Mouse (Mus musculus): ENCODE data around the gene Pitpnb.

DNA sequence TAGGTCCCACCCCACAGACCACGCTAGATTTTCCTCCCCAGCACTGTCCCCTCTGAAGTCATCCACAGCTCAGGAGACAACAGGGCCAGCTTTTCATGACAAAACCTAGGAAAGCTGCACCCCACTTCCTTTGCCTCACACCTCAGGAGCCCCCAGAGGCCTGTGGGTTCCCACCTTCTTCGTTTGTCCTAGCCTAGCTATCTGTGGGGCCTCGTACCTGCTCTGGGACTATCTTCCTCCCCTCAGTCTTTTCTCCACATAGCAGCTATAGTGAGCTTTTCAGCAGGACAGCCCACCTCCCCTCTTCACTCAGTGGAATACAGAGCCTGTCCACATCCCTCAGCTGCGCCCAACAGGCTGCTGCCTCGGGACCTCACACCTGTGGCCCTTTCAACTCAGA, 32.8 kb upstream of the Pitpnb start:
- no peak for TF ChIP-seq POLR2A (IDR thresholded peaks at IDR 0.05; ENCODE audit: control insufficient read depth, low read depth, low read length)
- TF ChIP-seq CTCF (IDR thresholded peaks at IDR 0.05; ENCODE audit: control insufficient read depth, insufficient read depth, insufficient replicate concordance, low read depth, low read length), result no peak
